Comparison of ENCODE assay signal across 24 mouse cellular contexts in the genomic region with DNA sequence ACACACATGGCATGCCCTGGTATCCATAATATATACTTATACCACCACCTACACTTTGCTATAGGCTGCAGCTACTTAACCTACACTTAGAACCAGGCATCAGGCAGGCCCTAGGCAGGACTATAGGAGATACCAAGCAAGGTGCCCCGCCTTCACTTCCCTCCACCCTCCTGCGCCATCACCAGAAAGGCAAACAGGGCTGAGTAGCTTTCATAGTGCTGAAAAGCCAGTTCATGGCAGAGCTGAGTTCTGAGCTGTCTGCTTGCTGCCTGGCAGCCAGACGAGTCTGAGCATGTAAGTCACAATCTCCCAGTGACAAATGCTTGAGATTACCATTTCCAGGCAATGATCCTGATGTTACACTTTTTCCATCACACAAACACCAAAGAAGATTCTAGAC.
DNase-seq lines count a peak whose midpoint lies in the region; ATAC-seq and TF ChIP-seq lines count a peak whose summit lies in the region.
"Had no signal": no experiment of that assay in that cellular context is flagged by ENCODE, and none has a peak within 500 bp of the region (broad histone marks: within the 10 kb centered on the region; RNA-seq: fewer than 3 reads in every experiment).

No protein-coding gene starts in this region.

- H3K4me1 ChIP-seq in embryonic facial prominence, embryonic 14.5 days (ENCODE audit: control insufficient read depth, insufficient read depth, low read length) = no peaks in the 10 kb centered on the region
- no peaks in the 10 kb centered on the region for H3K4me1 ChIP-seq in embryonic facial prominence, embryonic 10.5 days
- H3K4me1 ChIP-seq: embryonic facial prominence, embryonic 13.5 days; forebrain, embryonic 13.5 days; forebrain, embryonic 15.5 days had no signal

- H3K27me3 ChIP-seq in embryonic facial prominence, embryonic 14.5 days (replicated peaks; ENCODE audit: control insufficient read depth, insufficient read depth, low read length) = no peaks in the 10 kb centered on the region
- no peaks in the 10 kb centered on the region for H3K27me3 ChIP-seq in embryonic facial prominence, embryonic 10.5 days (replicated peaks; ENCODE audit: low read depth, poor library complexity, severe bottlenecking)
- H3K27me3 ChIP-seq: CH12.LX; embryonic facial prominence, embryonic 13.5 days; forebrain, embryonic 13.5 days; forebrain, embryonic 15.5 days; Patski had no signal

- no peak overlapping the region for H3K9ac ChIP-seq in embryonic facial prominence, embryonic 14.5 days (ENCODE audit: low read depth, low read length)
- H3K9ac ChIP-seq: embryonic facial prominence, embryonic 13.5 days; forebrain, embryonic 13.5 days; forebrain, embryonic 15.5 days; forebrain, postnatal 0 days had no signal

- no peaks in the 10 kb centered on the region for H3K36me3 ChIP-seq in embryonic facial prominence, embryonic 14.5 days (ENCODE audit: control insufficient read depth, insufficient read depth, low read length)
- H3K36me3 ChIP-seq in embryonic facial prominence, embryonic 10.5 days (replicated peaks) = no peaks in the 10 kb centered on the region
- H3K36me3 ChIP-seq: embryonic facial prominence, embryonic 13.5 days; forebrain, embryonic 15.5 days; G1E had no signal

- 82% methylated on average over 3 of the region's 3 CpGs for WGBS in embryonic facial prominence, embryonic 14.5 days
- 81% methylated on average over 3 of the region's 3 CpGs for WGBS in embryonic facial prominence, embryonic 10.5 days

- no peak overlapping the region for H3K27ac ChIP-seq in embryonic facial prominence, embryonic 14.5 days (replicated peaks; ENCODE audit: low read depth, low read length)
- H3K27ac ChIP-seq in embryonic facial prominence, embryonic 10.5 days (replicated peaks) = no peak overlapping the region
- peak overlapping the region; percentile 14; the same call in 1 of the 2 replicates for H3K27ac ChIP-seq in layer of hippocampus, adult 2 months
- H3K27ac ChIP-seq: embryonic facial prominence, embryonic 13.5 days; forebrain, embryonic 13.5 days; forebrain, embryonic 15.5 days had no signal

- no peak overlapping the region for H3K4me2 ChIP-seq in embryonic facial prominence, embryonic 14.5 days (ENCODE audit: low read depth, low read length)
- H3K4me2 ChIP-seq: embryonic facial prominence, embryonic 13.5 days; forebrain, embryonic 13.5 days; forebrain, embryonic 15.5 days had no signal

- H3K9me3 ChIP-seq in embryonic facial prominence, embryonic 14.5 days (ENCODE audit: control insufficient read depth, low read length) = no peaks in the 10 kb centered on the region
- H3K9me3 ChIP-seq in embryonic facial prominence, embryonic 10.5 days = no peaks in the 10 kb centered on the region
- H3K9me3 ChIP-seq: embryonic facial prominence, embryonic 13.5 days; forebrain, embryonic 13.5 days; forebrain, embryonic 15.5 days; G1E had no signal

- ATAC-seq in embryonic facial prominence, embryonic 14.5 days (ENCODE audit: low read depth) = no peak
- ATAC-seq: activated CD4-positive, CD25-positive, alpha-beta regulatory T cell, adult 4 months; CD4-positive, CD25-positive, alpha-beta regulatory T cell, adult 4 months; forebrain, embryonic 13.5 days; forebrain, embryonic 15.5 days; forebrain, postnatal 0 days; Patski had no signal

- no peak overlapping the region for H3K4me3 ChIP-seq in embryonic facial prominence, embryonic 14.5 days (ENCODE audit: low read depth, low read length)
- no peak overlapping the region for H3K4me3 ChIP-seq in embryonic facial prominence, embryonic 10.5 days
- H3K4me3 ChIP-seq in layer of hippocampus, adult 2 months = no peak overlapping the region
- H3K4me3 ChIP-seq: embryonic facial prominence, embryonic 13.5 days; forebrain, embryonic 13.5 days; forebrain, embryonic 15.5 days had no signal

- DNase-seq in embryonic facial prominence, embryonic 14.5 days (ENCODE audit: low spot score) = peak; percentile 56
- no peak for DNase-seq in embryonic facial prominence, embryonic 10.5 days (ENCODE audit: low spot score)
- DNase-seq in layer of hippocampus, adult 2 months (ENCODE audit: low spot score in 2 of 2) = no peak
- no peak for DNase-seq in layer of hippocampus, postnatal 36 days
- DNase-seq in urinary bladder, postnatal 36 days (ENCODE audit: low spot score in 2 of 2) = peak; percentile 38 to 49
- no peak for DNase-seq in urinary bladder, postnatal 4 days (ENCODE audit: low spot score in 2 of 2)
- DNase-seq: adrenal gland, adult 8-10 months; adrenal gland, postnatal 14 days; adrenal gland, postnatal 36 days; B cell, adult 2 months; cerebellum, adult 11-12 months; cerebellum, adult 2 months; cerebellum, adult 9-10 months; cerebellum, postnatal 10 days; cerebellum, postnatal 25 days; forebrain, postnatal 0 days had no signal

- no peak for TF ChIP-seq CTCF in layer of hippocampus, adult 2 months (conservative IDR thresholded peaks at IDR 0.05)

Comparison
In these comparisons a context has a peak if more than half of its experiments do, and no peak if none do; other contexts are left out.
1. DNase-seq: peak in embryonic facial prominence, embryonic 14.5 days (single experiment) and urinary bladder, postnatal 36 days (2 of 2); none in embryonic facial prominence, embryonic 10.5 days (single experiment), layer of hippocampus, adult 2 months (0 of 2), layer of hippocampus, postnatal 36 days (0 of 2) and urinary bladder, postnatal 4 days (0 of 2).